Mouse (Mus musculus) T-helper 17 cell (primary cell): ENCODE results near the gene Chrnd.

Source experiments
- in situ Hi-C, 2 experiments: fragments of 300-600 bp; cut with MboI, MseI; formaldehyde crosslinking; loops; 1 replicate in 1 of 2; 2 replicates in 1 of 2; pipeline ENCODE4 v1.15.1; 2025; ENCODE audit warnings: high pct_unique_total_duplicates in 2 of 2

The Chrnd gene

GRCm38 (mm10) chr1:87183998-87184750 is 6.2 kb upstream of the Chrnd start:
- in situ Hi-C loops, result no loop called here

GRCm38 (mm10) chr1:87184751-87185139 is 5.7 kb upstream of the Chrnd start:
- in situ Hi-C loops, result loop anchor here (5.0 kb wide), 1 partner anchor 82 kb away; the partner anchor contains the start of gene Alpi (in 2 of the 2)

GRCm38 (mm10) chr1:87185526-87185925 is 4.9 kb upstream of the Chrnd start:
- in situ Hi-C loops, result loop anchor here (5.0 kb wide), 1 partner anchor 83 kb away; the partner anchor contains the start of gene Alpi (in 2 of the 2)

- in situ Hi-C loops, result loop anchor here (5.0 kb wide), 1 partner anchor 84 kb away; the partner anchor contains the start of gene Alpi (in 2 of the 2)
Observed at GRCm38 (mm10) chr1:87186261-87187036, 4.0 kb upstream of the Chrnd start.

- in situ Hi-C loops, result loop anchor here (5.0 kb wide), 1 partner anchor 85 kb away; the partner anchor contains the start of gene Alpi (in 2 of the 2)
Observed at GRCm38 (mm10) chr1:87187037-87187355, 3.4 kb upstream of the Chrnd start.

GRCm38 (mm10) chr1:87197296-87197695 is 6.9 kb downstream of the Chrnd start:
- in situ Hi-C loops, result no loop called here

- in situ Hi-C loops, result no loop called here
Observed at GRCm38 (mm10) chr1:87198119-87199065, 8.0 kb downstream of the Chrnd start.

- in situ Hi-C loops, result no loop called here
Observed at GRCm38 (mm10) chr1:87200811-87201210, 10.4 kb downstream of the Chrnd start.

- in situ Hi-C loops, result no loop called here
Observed at GRCm38 (mm10) chr1:87201848-87202247, 11.4 kb downstream of the Chrnd start.

- in situ Hi-C loops, result no loop called here
Observed at GRCm38 (mm10) chr1:87203779-87204178, 13.4 kb downstream of the Chrnd start.

- in situ Hi-C loops, result no loop called here
Observed at GRCm38 (mm10) chr1:87204465-87204864, 14.1 kb downstream of the Chrnd start, which contains the start of gene Chrng. Chrng (plus strand) TSS chr1:87204657.

- in situ Hi-C loops, result loop anchor here in 1 of 2 experiments (5.0 kb wide), 1 partner anchor 33 kb away; no protein-coding TSS in a partner anchor
Observed at GRCm38 (mm10) chr1:87205038-87205437, 14.6 kb downstream of the Chrnd start.

GRCm38 (mm10) chr1:87205502-87205901 is 15.1 kb downstream of the Chrnd start:
- in situ Hi-C loops, result loop anchor here in 1 of 2 experiments (5.0 kb wide), 1 partner anchor 33 kb away; no protein-coding TSS in a partner anchor

- in situ Hi-C loops, result loop anchor here in 1 of 2 experiments (5.0 kb wide), 1 partner anchor 34 kb away; no protein-coding TSS in a partner anchor
Observed at GRCm38 (mm10) chr1:87206339-87206738, 15.9 kb downstream of the Chrnd start.

GRCm38 (mm10) chr1:87211431-87211830 is 21.0 kb downstream of the Chrnd start:
- in situ Hi-C loops, result no loop called here

- in situ Hi-C loops, result no loop called here
Observed at GRCm38 (mm10) chr1:87213735-87214704, 23.6 kb downstream of the Chrnd start, which contains the start of gene Eif4e2. Eif4e2 (plus strand) TSS chr1:87213914.

- in situ Hi-C loops, result no loop called here
Observed at GRCm38 (mm10) chr1:87214748-87215147, 24.3 kb downstream of the Chrnd start.

GRCm38 (mm10) chr1:87217938-87218337 is 27.5 kb downstream of the Chrnd start:
- in situ Hi-C loops, result no loop called here

GRCm38 (mm10) chr1:87225739-87226138 is 35.3 kb downstream of the Chrnd start:
- in situ Hi-C loops, result loop anchor here in 1 of 2 experiments (10.0 kb wide), 1 partner anchor 539 kb away; no protein-coding TSS in a partner anchor
